Mouse (Mus musculus) olfactory bulb, adult 2 months (tissue): ENCODE results near the gene Gimap4. TPM values are rescaled to one million over a fixed set of nuclear protein-coding genes. Genes with fewer than 3 reads are reported as not detected.

Source experiments
- H3K27ac ChIP-seq: fragments of 200-500 bp; 2 replicates; pipeline ENCODE4 v1.5.1; 2012; ENCODE audit warnings: low read depth, low read length; ENCODE audit not compliant: insufficient read depth
- H3K4me1 ChIP-seq: fragments of 200-500 bp; 2 replicates; pipeline ENCODE4 v1.6.1; 2012; ENCODE audit warnings: low read length; ENCODE audit not compliant: control insufficient read depth, insufficient read depth
- H3K4me3 ChIP-seq: fragments of 200-500 bp; 2 replicates; pipeline ENCODE4 v1.5.1; 2012; ENCODE audit warnings: mild to moderate bottlenecking, low read depth, low read length, moderate library complexity; ENCODE audit not compliant: insufficient read depth
- CTCF ChIP-seq: fragments of 200-500 bp; IDR thresholded peaks from 2 replicates; pipeline ENCODE4 v1.5.1; 2012; ENCODE audit warnings: low read depth, mild to moderate bottlenecking, low read length, moderate library complexity; ENCODE audit not compliant: insufficient read depth
- POLR2A ChIP-seq: fragments of 200-500 bp; IDR thresholded peaks from 2 replicates; pipeline ENCODE4 v1.6.1; 2012; ENCODE audit warnings: mild to moderate bottlenecking, low read depth, low read length, moderate library complexity; ENCODE audit not compliant: insufficient read depth
- WGBS: fragments of 180-500 bp; shearing (Covaris S2); methylation state at CpG from one replicate; pipeline ENCODE4 v1.1.7; 2018; 5-methylcytosine and 5-hydroxymethylcytosine counted together
- polyA plus RNA-seq: library from polyadenylated mRNA; stranded (reverse); fragments of >200 nt; gene quantifications from 2 replicates; pipeline ENCODE4 v1.2.4, GENCODE M21; 2012; ENCODE audit warnings: low replicate concordance; ENCODE audit not compliant: missing spikeins, insufficient read depth, insufficient read length

Gimap4 gene
- polyA plus RNA-seq, 1 experiment: not detected

DNA sequence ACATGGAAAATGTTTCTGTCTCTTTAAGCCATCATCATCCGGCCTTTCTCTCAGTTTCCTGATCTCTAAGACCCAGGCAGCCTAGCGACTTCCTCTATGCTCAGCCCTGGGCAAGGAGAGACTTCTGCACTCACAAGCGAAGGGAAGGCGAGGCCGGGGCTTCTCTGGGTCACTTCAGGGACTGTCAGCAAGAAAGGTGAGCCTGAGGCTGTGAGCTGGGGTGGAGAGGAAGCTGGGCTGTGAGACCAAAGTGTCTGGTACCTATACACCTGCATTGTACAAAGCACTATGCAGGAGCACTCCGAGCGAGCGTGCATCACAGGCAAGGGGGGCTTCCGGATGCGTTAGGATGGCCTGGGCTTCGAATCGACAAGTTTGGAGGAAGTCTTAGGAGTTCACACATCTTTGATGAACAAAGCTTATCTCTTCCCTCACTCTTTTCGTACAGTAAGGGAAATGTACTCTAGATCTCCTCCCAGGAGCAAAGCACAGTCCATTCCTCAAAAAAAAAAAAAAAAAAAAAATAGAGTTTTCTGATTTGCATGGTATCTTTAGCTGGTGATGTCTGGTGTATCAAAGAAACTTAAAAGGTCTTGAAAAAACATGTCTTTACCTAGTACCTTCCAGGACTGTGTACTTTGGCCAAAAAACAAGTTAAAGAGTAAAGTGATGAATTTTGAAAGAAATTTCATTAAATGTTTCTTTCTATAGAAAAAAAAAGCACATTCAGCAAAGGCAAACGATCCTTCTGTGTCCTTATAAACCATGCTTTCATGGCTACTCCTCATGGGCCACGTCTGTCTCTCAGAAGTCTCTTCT is 54.8 kb downstream of the Gimap4 start, which contains the start of gene Gimap1:
Gimap1 (plus strand) TSS at position 94 of the 819 bp plus-strand sequence.
- no peak for TF ChIP-seq CTCF
- TF ChIP-seq POLR2A: no peak
- H3K4me1 ChIP-seq: peaks cover 15% of the 10 kb centered on the region
- peak within 1 kb of the TSS; percentile 48; the same call in 1 of the 2 replicates for H3K27ac ChIP-seq
- 82% methylated on average over 15 of the region's 15 CpGs for WGBS
- peak within 1 kb of the TSS; percentile 30 for H3K4me3 ChIP-seq

GRCm38 (mm10) chr6:48739780-48740055 is 55.4 kb downstream of the Gimap4 start:
- TF ChIP-seq POLR2A: no peak
- TF ChIP-seq CTCF: no peak
- Histone ChIP-seq H3K27ac (0 out of 2 replicates have a peak overlapping the region, but pooled peaks have one; percentile 48), H3K4me1 (peaks cover 15% of the 10 kb centered on the region), H3K4me3 (no peak overlapping the region)
- 87% methylated on average over 3 of the region's 3 CpGs for WGBS

GRCm38 (mm10) chr6:48740501-48741169 is 56.3 kb downstream of the Gimap4 start:
- no peak overlapping the region for H3K27ac ChIP-seq
- WGBS: 82% methylated on average over 3 of the region's 3 CpGs
- TF ChIP-seq POLR2A: no peak
- no peak for TF ChIP-seq CTCF
- H3K4me3 ChIP-seq: no peak overlapping the region
- peaks cover 17% of the 10 kb centered on the region for H3K4me1 ChIP-seq

DNA sequence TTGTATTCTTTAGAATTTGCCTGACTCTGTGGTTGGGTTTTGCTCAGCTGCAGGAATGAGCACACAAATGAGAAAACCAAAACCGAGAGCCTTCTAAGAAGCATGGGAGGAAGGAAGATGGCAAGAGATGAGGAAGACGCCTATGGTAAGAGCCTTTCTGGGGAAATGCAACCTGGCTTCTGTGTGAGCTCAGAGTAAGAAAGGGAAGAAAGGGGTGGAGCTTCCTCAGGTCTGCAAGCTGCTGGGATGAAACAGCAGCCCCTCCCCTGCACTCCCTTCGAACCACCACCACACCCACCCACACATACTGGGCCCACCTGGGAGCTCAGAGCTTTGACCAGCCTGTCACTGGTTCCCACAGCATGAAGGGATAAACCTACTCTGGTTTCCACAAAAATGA is 56.9 kb downstream of the Gimap4 start:
- TF ChIP-seq CTCF: no peak
- TF ChIP-seq POLR2A: no peak
- WGBS: 35% methylated on average over 3 of the region's 3 CpGs
- peaks cover 24% of the 10 kb centered on the region for H3K4me1 ChIP-seq
- H3K4me3 ChIP-seq: no peak overlapping the region
- H3K27ac ChIP-seq: no peak overlapping the region

Other genes starting within 250 kb of the Gimap4 start
- gene Zfp467, start 238.7 kb upstream of the Gimap4 start, polyA plus RNA-seq: not detected in 2 replicates
- gene Sspo, start 236.3 kb upstream of the Gimap4 start, polyA plus RNA-seq: not detected in 2 replicates
- 480 TPM in 1 of 2 replicates, not detected in the other for gene Atp6v0e2, start 146.9 kb upstream of the Gimap4 start, polyA plus RNA-seq
- gene Lrrc61, start 129.8 kb upstream of the Gimap4 start, polyA plus RNA-seq: not detected in 2 replicates
- gene Rarres2, start 111.8 kb upstream of the Gimap4 start, polyA plus RNA-seq: not detected in 2 replicates
- gene Gm45021, start 94.9 kb upstream of the Gimap4 start, polyA plus RNA-seq: not detected in 2 replicates
- gene Repin1, start 90.7 kb upstream of the Gimap4 start, polyA plus RNA-seq: not detected in 2 replicates
- not detected in 2 replicates for gene Gm44965, start 90.6 kb upstream of the Gimap4 start, polyA plus RNA-seq
- gene Zfp775, start 82.5 kb upstream of the Gimap4 start, polyA plus RNA-seq: not detected in 2 replicates
- gene AI854703, start 57.8 kb upstream of the Gimap4 start, polyA plus RNA-seq: not detected in 2 replicates
- gene Gimap8, start 37.3 kb upstream of the Gimap4 start, polyA plus RNA-seq: not detected in 2 replicates
- not detected in 2 replicates for gene Gimap9, start 8.4 kb upstream of the Gimap4 start, polyA plus RNA-seq
- gene Gimap6, start 23.7 kb downstream of the Gimap4 start, polyA plus RNA-seq: 336 TPM in 1 of 2 replicates, not detected in the other
- not detected in 2 replicates for gene Gm28053, start 34.1 kb downstream of the Gimap4 start, polyA plus RNA-seq
- gene Gimap7, start 34.1 kb downstream of the Gimap4 start, polyA plus RNA-seq: not detected in 2 replicates
- gene Gimap1, start 54.5 kb downstream of the Gimap4 start, polyA plus RNA-seq: not detected in 2 replicates
- gene Gimap5, start 61.6 kb downstream of the Gimap4 start, polyA plus RNA-seq: not detected in 2 replicates
- gene Gimap3, start 86.3 kb downstream of the Gimap4 start, polyA plus RNA-seq: not detected in 2 replicates
- not detected in 2 replicates for gene Tmem176a, start 156.4 kb downstream of the Gimap4 start, polyA plus RNA-seq
- gene Tmem176b, start 156.9 kb downstream of the Gimap4 start, polyA plus RNA-seq: not detected in 2 replicates
- not detected in 2 replicates for gene Aoc1, start 188.3 kb downstream of the Gimap4 start, polyA plus RNA-seq
- gene 1600015I10Rik, start 245.3 kb downstream of the Gimap4 start, polyA plus RNA-seq: not detected in 2 replicates